Mouse (Mus musculus) lung, embryonic 15.5 days (tissue): Measurements from ENCODE around the gene Smoc2. TPM values are rescaled to one million over a fixed set of nuclear protein-coding genes. Genes with fewer than 3 reads are reported as not detected.

Source experiments
- ATAC-seq: fragments of 200-750 bp; cut with Nextera tagmentation; 2 replicates; pipeline ENCODE4 v1.8.0; 2017; ENCODE audit warnings: moderate number of reproducible peaks, borderline replicate concordance; ENCODE audit not compliant: low FRiP score, low TSS enrichment; ENCODE audit errors: extremely low read depth
- H3K27ac ChIP-seq: fragments of 300-500 bp; sonication (generic); 2 replicates; pipeline ENCODE4 v1.5.1; 2015; ENCODE audit warnings: moderate library complexity, mild to moderate bottlenecking, inconsistent platforms
- H3K27me3 ChIP-seq: fragments of 300-500 bp; sonication (generic); 2 replicates; pipeline ENCODE4 v1.6.1; 2015; ENCODE audit warnings: inconsistent platforms
- H3K36me3 ChIP-seq: fragments of 300-500 bp; sonication (generic); 2 replicates; pipeline ENCODE4 v1.6.1; 2015; ENCODE audit warnings: inconsistent platforms
- H3K4me1 ChIP-seq: fragments of 300-500 bp; sonication (generic); 2 replicates; pipeline ENCODE4 v1.6.1; 2015; ENCODE audit warnings: inconsistent platforms
- H3K4me2 ChIP-seq: fragments of 300-500 bp; sonication (generic); 2 replicates; pipeline ENCODE4 v1.6.1; 2015; ENCODE audit warnings: inconsistent platforms, mild to moderate bottlenecking, moderate library complexity
- H3K4me3 ChIP-seq: fragments of 300-500 bp; sonication (generic); 2 replicates; pipeline ENCODE4 v1.5.1; 2015; ENCODE audit warnings: mild to moderate bottlenecking, inconsistent platforms
- H3K9ac ChIP-seq: fragments of 300-500 bp; sonication (generic); 2 replicates; pipeline ENCODE4 v1.6.1; 2015; ENCODE audit warnings: inconsistent platforms
- H3K9me3 ChIP-seq: fragments of 300-500 bp; sonication (generic); 2 replicates; pipeline ENCODE4 v1.6.1; 2016; ENCODE audit warnings: inconsistent platforms
- WGBS: fragments of 180-500 bp; shearing (Covaris S2); methylation state at CpG from one replicate; pipeline ENCODE4 v1.1.7; 2015; 5-methylcytosine and 5-hydroxymethylcytosine counted together
- polyA plus RNA-seq: library from polyadenylated mRNA; unstranded; fragments of >200 nt; fragmentation: Nextera tagmentation; extraction: Ambion mirVana; gene quantifications from 2 replicates; pipeline ENCODE4 v1.2.1, GENCODE M21; 2015

The Smoc2 gene
- 66.1 and 67.0 TPM in 2 replicates for polyA plus RNA-seq

- Histone ChIP-seq H3K27ac (peak within 1 kb of the TSS; percentile 70; the same call in 1 of the 2 replicates), H3K9me3 (no peaks in the 10 kb centered on the region), H3K36me3 (no peaks in the 10 kb centered on the region), H3K4me3 (peak within 1 kb of the TSS; percentile 50), H3K4me2 (peak within 1 kb of the TSS; percentile 91), H3K4me1 (peaks cover 30% of the 10 kb centered on the region), H3K9ac (peak within 1 kb of the TSS; percentile 29), H3K27me3 (peaks cover 66% of the 10 kb centered on the region)
- WGBS: under 1% methylated on average over 57 of the region's 61 CpGs
- ATAC-seq: peak; percentile 75
Observed at GRCm38 (mm10) chr17:14279177-14279965, at the start of gene Smoc2. TSS of gene Smoc2 (plus strand) at chr17:14279506.

- Histone ChIP-seq H3K4me2 (no peak overlapping the region), H3K36me3 (no peaks in the 10 kb centered on the region), H3K9me3 (no peaks in the 10 kb centered on the region), H3K27me3 (peaks cover 9% of the 10 kb centered on the region; the same call in 1 of the 2 replicates), H3K4me3 (no peak overlapping the region), H3K9ac (no peak overlapping the region), H3K4me1 (peaks cover 12% of the 10 kb centered on the region; the same call in 1 of the 2 replicates), H3K27ac (no peak overlapping the region)
- 9% methylated on average over 13 of the region's 13 CpGs for WGBS
- ATAC-seq: no peak
Observed at GRCm38 (mm10) chr17:14230698-14231430, 48.4 kb upstream of the Smoc2 start.

GRCm38 (mm10) chr17:14232629-14233028, 46.7 kb upstream of the Smoc2 start:
- no peak overlapping the region for H3K27ac ChIP-seq
- 38% methylated on average over 3 of the region's 3 CpGs for WGBS
- no peaks in the 10 kb centered on the region for H3K36me3 ChIP-seq
- no peak overlapping the region for H3K9ac ChIP-seq
- H3K4me3 ChIP-seq: no peak overlapping the region
- peaks cover 9% of the 10 kb centered on the region; the same call in 1 of the 2 replicates for H3K27me3 ChIP-seq
- peaks cover 8% of the 10 kb centered on the region; the same call in 1 of the 2 replicates for H3K4me1 ChIP-seq
- H3K9me3 ChIP-seq: no peaks in the 10 kb centered on the region
- no peak for ATAC-seq
- no peak overlapping the region for H3K4me2 ChIP-seq

GRCm38 (mm10) chr17:14233658-14234057, 45.6 kb upstream of the Smoc2 start:
- 29% methylated on average over 4 of the region's 4 CpGs for WGBS
- no peak overlapping the region for H3K4me3 ChIP-seq
- no peak for ATAC-seq
- H3K36me3 ChIP-seq: no peaks in the 10 kb centered on the region
- H3K27ac ChIP-seq: no peak overlapping the region
- no peaks in the 10 kb centered on the region for H3K9me3 ChIP-seq
- H3K4me2 ChIP-seq: no peak overlapping the region
- H3K4me1 ChIP-seq: peaks cover 8% of the 10 kb centered on the region; the same call in 1 of the 2 replicates
- H3K9ac ChIP-seq: no peak overlapping the region
- peaks cover 5% of the 10 kb centered on the region; the same call in 1 of the 2 replicates for H3K27me3 ChIP-seq

GRCm38 (mm10) chr17:14234774-14235389, 44.4 kb upstream of the Smoc2 start:
- H3K36me3 ChIP-seq: no peaks in the 10 kb centered on the region
- H3K27ac ChIP-seq: no peak overlapping the region
- H3K9ac ChIP-seq: no peak overlapping the region
- ATAC-seq: no peak
- H3K4me2 ChIP-seq: no peak overlapping the region
- H3K9me3 ChIP-seq: no peaks in the 10 kb centered on the region
- peaks cover 5% of the 10 kb centered on the region; the same call in 1 of the 2 replicates for H3K27me3 ChIP-seq
- H3K4me1 ChIP-seq: peaks cover 8% of the 10 kb centered on the region; the same call in 1 of the 2 replicates
- no peak overlapping the region for H3K4me3 ChIP-seq
- 44% methylated on average over 12 of the region's 12 CpGs for WGBS

- no peaks in the 10 kb centered on the region for H3K9me3 ChIP-seq
- no peak for ATAC-seq
- WGBS: 44% methylated on average over 6 of the region's 6 CpGs
- H3K27ac ChIP-seq: no peak overlapping the region
- no peaks in the 10 kb centered on the region; the same call in 1 of the 2 replicates for H3K27me3 ChIP-seq
- no peak overlapping the region for H3K9ac ChIP-seq
- H3K4me1 ChIP-seq: no peaks in the 10 kb centered on the region
- no peak overlapping the region for H3K4me3 ChIP-seq
- H3K4me2 ChIP-seq: no peak overlapping the region
- no peaks in the 10 kb centered on the region for H3K36me3 ChIP-seq
Observed at GRCm38 (mm10) chr17:14237134-14237533, 42.2 kb upstream of the Smoc2 start.

GRCm38 (mm10) chr17:14239960-14240359, 39.3 kb upstream of the Smoc2 start:
- no peaks in the 10 kb centered on the region for H3K27me3 ChIP-seq
- H3K9ac ChIP-seq: no peak overlapping the region
- no peaks in the 10 kb centered on the region for H3K36me3 ChIP-seq
- H3K9me3 ChIP-seq: no peaks in the 10 kb centered on the region
- no peak for ATAC-seq
- no peak overlapping the region for H3K4me3 ChIP-seq
- no peak overlapping the region for H3K4me2 ChIP-seq
- no peak overlapping the region for H3K27ac ChIP-seq
- H3K4me1 ChIP-seq: peaks cover 12% of the 10 kb centered on the region
- WGBS: 63% methylated on average over 10 of the region's 10 CpGs

GRCm38 (mm10) chr17:14242634-14243033, 36.7 kb upstream of the Smoc2 start:
- Histone ChIP-seq H3K9ac (no peak overlapping the region), H3K27ac (no peak overlapping the region), H3K4me1 (peaks cover 23% of the 10 kb centered on the region), H3K4me3 (no peak overlapping the region), H3K27me3 (no peaks in the 10 kb centered on the region), H3K4me2 (no peak overlapping the region), H3K9me3 (no peaks in the 10 kb centered on the region), H3K36me3 (no peaks in the 10 kb centered on the region)
- 89% methylated on average over 8 of the region's 8 CpGs for WGBS
- ATAC-seq: no peak

GRCm38 (mm10) chr17:14244195-14244965, 34.9 kb upstream of the Smoc2 start:
- H3K9me3 ChIP-seq: no peaks in the 10 kb centered on the region
- WGBS: 32% methylated on average over 11 of the region's 11 CpGs
- peak overlapping the region; percentile 10; the same call in 1 of the 2 replicates for H3K4me2 ChIP-seq
- no peaks in the 10 kb centered on the region for H3K27me3 ChIP-seq
- no peak overlapping the region for H3K9ac ChIP-seq
- H3K4me1 ChIP-seq: peaks cover 23% of the 10 kb centered on the region
- H3K27ac ChIP-seq: peak overlapping the region; percentile 80
- H3K4me3 ChIP-seq: no peak overlapping the region
- H3K36me3 ChIP-seq: no peaks in the 10 kb centered on the region
- peak; percentile 62; the same call in 1 of the 2 replicates for ATAC-seq

- WGBS: 89% methylated on average over 2 of the region's 2 CpGs
Observed at GRCm38 (mm10) chr17:14246266-14246665, 33.0 kb upstream of the Smoc2 start.

GRCm38 (mm10) chr17:14247931-14248330, 31.4 kb upstream of the Smoc2 start:
- Histone ChIP-seq H3K4me3 (no peak overlapping the region), H3K9ac (no peak overlapping the region), H3K4me1 (peaks cover 32% of the 10 kb centered on the region), H3K27me3 (no peaks in the 10 kb centered on the region), H3K9me3 (no peaks in the 10 kb centered on the region), H3K27ac (no peak overlapping the region), H3K4me2 (no peak overlapping the region), H3K36me3 (no peaks in the 10 kb centered on the region)
- ATAC-seq: no peak
- 83% methylated on average over 8 of the region's 8 CpGs for WGBS

More at GRCm38 (mm10) chr17:14246266-14246665, 33.0 kb upstream of the Smoc2 start:
- no peaks in the 10 kb centered on the region for H3K9me3 ChIP-seq
- H3K9ac ChIP-seq: no peak overlapping the region
- no peak overlapping the region for H3K4me3 ChIP-seq
- H3K27me3 ChIP-seq: no peaks in the 10 kb centered on the region
- no peaks in the 10 kb centered on the region for H3K36me3 ChIP-seq
- H3K4me2 ChIP-seq: no peak overlapping the region
- no peak for ATAC-seq
- H3K27ac ChIP-seq: no peak overlapping the region
- peaks cover 26% of the 10 kb centered on the region for H3K4me1 ChIP-seq
